In genomic region chr6:13607621-13608493, GRCm38 (mm10) we compare ENCODE assay signal across 8 mouse cellular contexts. TPM values are rescaled to one million over a fixed set of nuclear protein-coding genes. Genes with fewer than 3 reads are reported as not detected.
DNase-seq lines count a peak whose midpoint lies in the region; ATAC-seq lines count a peak whose summit lies in the region.

Gene Tmem168, minus strand, starts transcription at chr6:13608100.

- H3K4me1 ChIP-seq in intestine, embryonic 14.5 days (replicated peaks; ENCODE audit: control insufficient read depth, insufficient read depth, low read length) = peaks cover 3% of the 10 kb centered on the region; the same call in 1 of the 2 replicates

- peak within 1 kb of the TSS; percentile 97 for H3K27ac ChIP-seq in intestine, embryonic 14.5 days (ENCODE audit: low read depth)

- peak within 1 kb of the TSS; percentile 74 for H3K4me2 ChIP-seq in intestine, embryonic 14.5 days (ENCODE audit: low read length)

- peak; percentile 96 for DNase-seq in adrenal gland, adult 2 months
- peak; percentile 92 for DNase-seq in embryo, embryonic 11 days
- peak; percentile 89 for DNase-seq in gastrocnemius, postnatal 25 days
- peak; percentile 98 for DNase-seq in intestine, embryonic 14.5 days (ENCODE audit: low spot score)
- peak; percentile 92 to 96 for DNase-seq in left cerebral cortex, postnatal 14 days (ENCODE audit: low spot score in 2 of 2)
- DNase-seq in right cerebral cortex, postnatal 14 days = peak; percentile 95
- peak; percentile 95 for DNase-seq in urinary bladder, postnatal 25 days (ENCODE audit: low spot score)

- peaks cover 4% of the 10 kb centered on the region for H3K36me3 ChIP-seq in intestine, embryonic 14.5 days (ENCODE audit: control insufficient read depth, insufficient read depth, low read length)

- H3K27me3 ChIP-seq in intestine, embryonic 14.5 days (replicated peaks; ENCODE audit: control insufficient read depth, insufficient read depth, low read length) = no peaks in the 10 kb centered on the region

- ATAC-seq in intestine, embryonic 14.5 days (replicated peaks; ENCODE audit: low FRiP score, low TSS enrichment, low read depth) = peak; percentile 98
- peak; percentile 85 for ATAC-seq in megakaryocyte-erythroid progenitor cell, adult 5-6 weeks (replicated peaks; ENCODE audit: low FRiP score, low TSS enrichment, poor library complexity, severe bottlenecking)

- peak within 1 kb of the TSS; percentile 78 for H3K4me3 ChIP-seq in intestine, embryonic 14.5 days (ENCODE audit: low read depth, low read length)

- intact Hi-C loops in left cerebral cortex, postnatal 14 days (cut with DNase I) = loop anchor here (5.0 kb wide), 1 partner anchor 69 kb away; the partner anchor contains the start of gene Bmt2

- H3K9me3 ChIP-seq in intestine, embryonic 14.5 days (ENCODE audit: control insufficient read depth, low read length) = no peaks in the 10 kb centered on the region

- 2% methylated on average over 69 of the region's 71 CpGs for WGBS in intestine, embryonic 14.5 days

- H3K9ac ChIP-seq in intestine, embryonic 14.5 days (ENCODE audit: low read length) = peak within 1 kb of the TSS; percentile 91

RNA-seq across cellular contexts. Expression of gene Tmem168, which starts in this region (rescaled TPM):
- total RNA-seq in adrenal gland, adult 2 months (2021) = 10 to 100 TPM; 23.1 to 29.8 TPM
- 13.3 and 29.5 TPM in 2 replicates for polyA plus RNA-seq in adrenal gland, adult 2 months (2012; rRNA removed)
- 1 to 10 TPM; 8.0 to 8.3 TPM for total RNA-seq in gastrocnemius, postnatal 25 days (2021)
- 36.9 and 40.5 TPM in 2 replicates for polyA plus RNA-seq in intestine, embryonic 14.5 days (2014; fragmentation: Nextera tagmentation; extraction: Ambion mirVana)
- 10 to 100 TPM; 14.0 to 14.2 TPM for total RNA-seq in left cerebral cortex, postnatal 14 days (2021)
- total RNA-seq in megakaryocyte-erythroid progenitor cell, adult 5-6 weeks (2014; fragmentation: Nextera tagmentation) = 16.5 and 20.6 TPM in 2 replicates
- total RNA-seq in megakaryocyte-erythroid progenitor cell, adult 5-6 weeks (2017) = 31.9 and 32.6 TPM in 2 replicates

Comparison
In these comparisons a context has a peak if more than half of its experiments do, and no peak if none do; other contexts are left out.
1. Peak in every context shown above with its lines: DNase-seq, ATAC-seq, H3K4me3 ChIP-seq and H3K27ac ChIP-seq.